20 mouse cellular contexts compared by ENCODE assay signal in genomic region chr11:102265816-102266215, GRCm38 (mm10). TPM values are rescaled to one million over a fixed set of nuclear protein-coding genes. Genes with fewer than 3 reads are reported as not detected.
DNase-seq lines count a peak whose midpoint lies in the region; ATAC-seq and TF ChIP-seq lines count a peak whose summit lies in the region.
"Had no signal": no experiment of that assay in that cellular context is flagged by ENCODE, and none has a peak within 500 bp of the region (broad histone marks: within the 10 kb centered on the region; RNA-seq: fewer than 3 reads in every experiment).

No protein-coding gene starts in this region.

- no peak for ATAC-seq in heart, embryonic 12.5 days (ENCODE audit: insufficient number of reproducible peaks, low FRiP score)
- ATAC-seq in midbrain, embryonic 13.5 days, result no peak
- ATAC-seq in midbrain, embryonic 16.5 days, result no peak
- no peak for ATAC-seq in limb, embryonic 14.5 days (ENCODE audit: low FRiP score, low read depth)
- ATAC-seq: intestine, postnatal 0 days; Patski had no signal

- peaks cover 14% of the 10 kb centered on the region; the same call in 1 of the 2 replicates for H3K4me1 ChIP-seq in heart, embryonic 12.5 days (replicated peaks)
- H3K4me1 ChIP-seq in midbrain, embryonic 13.5 days (replicated peaks), result 0 out of 2 replicates have a peak, but pooled peaks cover 5% of the 10 kb centered on the region
- H3K4me1 ChIP-seq in midbrain, embryonic 16.5 days (ENCODE audit: control insufficient read depth, insufficient read depth, low read length), result no peaks in the 10 kb centered on the region
- H3K4me1 ChIP-seq in limb, embryonic 14.5 days (ENCODE audit: control insufficient read depth, insufficient read depth, low read length), result peaks cover 7% of the 10 kb centered on the region; the same call in 1 of the 2 replicates

- 0 out of 2 replicates have a peak overlapping the region, but pooled peaks have one; percentile 8 for H3K27ac ChIP-seq in heart, embryonic 12.5 days (ENCODE audit: poor library complexity, severe bottlenecking)
- H3K27ac ChIP-seq in midbrain, embryonic 13.5 days, result no peak overlapping the region
- no peak overlapping the region for H3K27ac ChIP-seq in midbrain, embryonic 16.5 days (ENCODE audit: low read length)
- no peak overlapping the region for H3K27ac ChIP-seq in limb, embryonic 14.5 days (replicated peaks; ENCODE audit: low read depth, low read length)
- H3K27ac ChIP-seq: embryonic facial prominence, embryonic 13.5 days; forebrain, embryonic 12.5 days; liver, embryonic 14.5 days had no signal

- no peaks in the 10 kb centered on the region for H3K9me3 ChIP-seq in heart, embryonic 12.5 days (replicated peaks)
- no peaks in the 10 kb centered on the region for H3K9me3 ChIP-seq in midbrain, embryonic 13.5 days
- no peaks in the 10 kb centered on the region for H3K9me3 ChIP-seq in midbrain, embryonic 16.5 days (replicated peaks; ENCODE audit: control insufficient read depth, low read length, poor library complexity, severe bottlenecking)
- H3K9me3 ChIP-seq in limb, embryonic 14.5 days (ENCODE audit: control insufficient read depth, low read length), result no peaks in the 10 kb centered on the region
- H3K9me3 ChIP-seq: embryonic facial prominence, embryonic 13.5 days; forebrain, embryonic 12.5 days had no signal

- no peak for DNase-seq in heart, postnatal 4 days
- peak; percentile 70 for DNase-seq in cerebellum, adult 9-11 months
- no peak for DNase-seq in limb, embryonic 14.5 days (ENCODE audit: low spot score)
- DNase-seq in embryo, embryonic 9.5 days (ENCODE audit: extremely low spot score), result no peak
- DNase-seq in gastrocnemius, postnatal 25 days, result no peak
- DNase-seq: heart, adult 11 months; heart, postnatal 14 days; kidney, postnatal 14 days; layer of hippocampus, adult 9-11 months; lung, postnatal 10 days; thymus, postnatal 36 days had no signal

- peaks cover 29% of the 10 kb centered on the region for H3K36me3 ChIP-seq in heart, embryonic 12.5 days
- peaks cover 8% of the 10 kb centered on the region for H3K36me3 ChIP-seq in midbrain, embryonic 13.5 days
- no peaks in the 10 kb centered on the region for H3K36me3 ChIP-seq in midbrain, embryonic 16.5 days (ENCODE audit: control insufficient read depth, insufficient read depth, low read length)
- H3K36me3 ChIP-seq in limb, embryonic 14.5 days (ENCODE audit: control insufficient read depth, insufficient read depth, low read length), result peaks cover 10% of the 10 kb centered on the region; the same call in 1 of the 2 replicates

- H3K27me3 ChIP-seq in heart, embryonic 12.5 days (replicated peaks), result no peaks in the 10 kb centered on the region
- no peaks in the 10 kb centered on the region for H3K27me3 ChIP-seq in midbrain, embryonic 13.5 days
- no peaks in the 10 kb centered on the region; the same call in 1 of the 2 replicates for H3K27me3 ChIP-seq in midbrain, embryonic 16.5 days (ENCODE audit: control insufficient read depth, insufficient read depth, low read depth, low read length)
- H3K27me3 ChIP-seq in limb, embryonic 14.5 days (ENCODE audit: control insufficient read depth, insufficient read depth, low read length), result no peaks in the 10 kb centered on the region
- H3K27me3 ChIP-seq: embryonic facial prominence, embryonic 13.5 days; Patski had no signal

- no peak overlapping the region for H3K4me3 ChIP-seq in heart, embryonic 12.5 days
- H3K4me3 ChIP-seq in midbrain, embryonic 13.5 days (replicated peaks), result no peak overlapping the region
- H3K4me3 ChIP-seq in midbrain, embryonic 16.5 days (ENCODE audit: low read depth, low read length), result no peak overlapping the region
- no peak overlapping the region for H3K4me3 ChIP-seq in limb, embryonic 14.5 days (replicated peaks; ENCODE audit: low read length)
- H3K4me3 ChIP-seq: embryonic facial prominence, embryonic 13.5 days; forebrain, embryonic 12.5 days had no signal

- TF ChIP-seq POLR2A in limb, embryonic 14.5 days (IDR thresholded peaks at IDR 0.05; ENCODE audit: borderline replicate concordance, extremely low read depth, insufficient read depth, insufficient read length), result no peak

- no peak overlapping the region for H3K4me2 ChIP-seq in heart, embryonic 12.5 days
- no peak overlapping the region for H3K4me2 ChIP-seq in midbrain, embryonic 13.5 days (replicated peaks)
- no peak overlapping the region for H3K4me2 ChIP-seq in midbrain, embryonic 16.5 days (ENCODE audit: low read length)
- no peak overlapping the region for H3K4me2 ChIP-seq in limb, embryonic 14.5 days (replicated peaks; ENCODE audit: low read depth, low read length, severe bottlenecking)
- H3K4me2 ChIP-seq: embryonic facial prominence, embryonic 13.5 days; forebrain, embryonic 12.5 days had no signal

- 64% methylated on average over 14 of the region's 14 CpGs for WGBS in heart, embryonic 12.5 days
- 70% methylated on average over 13 of the region's 14 CpGs for WGBS in midbrain, embryonic 13.5 days
- WGBS in midbrain, embryonic 16.5 days, result 59% methylated on average over 14 of the region's 14 CpGs
- 57% methylated on average over 12 of the region's 14 CpGs for WGBS in limb, embryonic 14.5 days

- H3K9ac ChIP-seq in heart, embryonic 12.5 days, result peak overlapping the region; percentile 14; the same call in 1 of the 2 replicates
- 0 out of 2 replicates have a peak overlapping the region, but pooled peaks have one; percentile 16 for H3K9ac ChIP-seq in midbrain, embryonic 13.5 days (replicated peaks)
- H3K9ac ChIP-seq in midbrain, embryonic 16.5 days (ENCODE audit: low read depth, low read length), result no peak overlapping the region
- 0 out of 2 replicates have a peak overlapping the region, but pooled peaks have one; percentile 6 for H3K9ac ChIP-seq in limb, embryonic 14.5 days (ENCODE audit: low read depth, low read length, severe bottlenecking)
- H3K9ac ChIP-seq: embryonic facial prominence, embryonic 13.5 days; forebrain, embryonic 12.5 days; liver, embryonic 14.5 days had no signal

RNA-seq across cellular contexts. Expression of gene Asb16, which starts 2.7 kb away (rescaled TPM):
- polyA plus RNA-seq in heart, embryonic 12.5 days (2016; fragmentation: Nextera tagmentation; extraction: Ambion mirVana), result 0.06 and 0.13 TPM in 2 replicates
- total RNA-seq in heart, postnatal 4 days (2021), result under 1 TPM; 0.33 to 0.41 TPM
- polyA plus RNA-seq in midbrain, embryonic 13.5 days (2015; fragmentation: Nextera tagmentation; extraction: Ambion mirVana), result not detected in 2 replicates
- 0.07 and 0.10 TPM in 2 replicates for polyA plus RNA-seq in midbrain, embryonic 16.5 days (2015; fragmentation: Nextera tagmentation; extraction: Ambion mirVana)
- 2.2 and 2.8 TPM in 2 replicates for polyA plus RNA-seq in limb, embryonic 14.5 days (2012; rRNA removed)
- 0.25 and 0.48 TPM in 2 replicates for polyA plus RNA-seq in limb, embryonic 14.5 days (2014; fragmentation: Nextera tagmentation; extraction: Ambion mirVana)
- 10 to 100 TPM; 70.0 to 71.3 TPM for total RNA-seq in gastrocnemius, postnatal 25 days (2021)
- total RNA-seq: CH12.LX had no signal
- polyA plus RNA-seq: forebrain, embryonic 12.5 days had no signal

RNA-seq across cellular contexts. Expression of gene BC030867, which starts 17.1 kb away (rescaled TPM):
- polyA plus RNA-seq in heart, embryonic 12.5 days (2016; fragmentation: Nextera tagmentation; extraction: Ambion mirVana), result 14.0 and 14.3 TPM in 2 replicates
- 1 to 10 TPM; 5.3 TPM for total RNA-seq in heart, postnatal 4 days (2021)
- 4.6 and 5.6 TPM in 2 replicates for polyA plus RNA-seq in midbrain, embryonic 13.5 days (2015; fragmentation: Nextera tagmentation; extraction: Ambion mirVana)
- polyA plus RNA-seq in midbrain, embryonic 16.5 days (2015; fragmentation: Nextera tagmentation; extraction: Ambion mirVana), result 1.6 and 1.8 TPM in 2 replicates
- polyA plus RNA-seq in limb, embryonic 14.5 days (2012; rRNA removed), result 14.2 and 15.4 TPM in 2 replicates
- 11.8 and 11.9 TPM in 2 replicates for polyA plus RNA-seq in limb, embryonic 14.5 days (2014; fragmentation: Nextera tagmentation; extraction: Ambion mirVana)
- not detected for total RNA-seq in gastrocnemius, postnatal 25 days (2021)

RNA-seq across cellular contexts. Expression of gene Tmub2, which starts 18.9 kb away (rescaled TPM):
- 35.7 and 38.9 TPM in 2 replicates for polyA plus RNA-seq in heart, embryonic 12.5 days (2016; fragmentation: Nextera tagmentation; extraction: Ambion mirVana)
- total RNA-seq in heart, postnatal 4 days (2021), result 10 to 100 TPM; 26.6 to 27.7 TPM
- 79.0 and 83.4 TPM in 2 replicates for polyA plus RNA-seq in midbrain, embryonic 13.5 days (2015; fragmentation: Nextera tagmentation; extraction: Ambion mirVana)
- polyA plus RNA-seq in midbrain, embryonic 16.5 days (2015; fragmentation: Nextera tagmentation; extraction: Ambion mirVana), result 72.8 and 78.5 TPM in 2 replicates
- polyA plus RNA-seq in limb, embryonic 14.5 days (2012; rRNA removed), result 59.9 and 68.6 TPM in 2 replicates
- polyA plus RNA-seq in limb, embryonic 14.5 days (2014; fragmentation: Nextera tagmentation; extraction: Ambion mirVana), result 52.6 and 53.5 TPM in 2 replicates
- 10 to 100 TPM; 11.5 to 14.6 TPM for total RNA-seq in gastrocnemius, postnatal 25 days (2021)

RNA-seq across cellular contexts. Expression of gene Atxn7l3, which starts 30.6 kb away (rescaled TPM):
- 10.9 and 11.8 TPM in 2 replicates for polyA plus RNA-seq in heart, embryonic 12.5 days (2016; fragmentation: Nextera tagmentation; extraction: Ambion mirVana)
- 10 to 100 TPM; 36.8 to 39.4 TPM for total RNA-seq in heart, postnatal 4 days (2021)
- polyA plus RNA-seq in midbrain, embryonic 13.5 days (2015; fragmentation: Nextera tagmentation; extraction: Ambion mirVana), result 28.4 and 30.1 TPM in 2 replicates
- polyA plus RNA-seq in midbrain, embryonic 16.5 days (2015; fragmentation: Nextera tagmentation; extraction: Ambion mirVana), result 28.3 and 28.9 TPM in 2 replicates
- polyA plus RNA-seq in limb, embryonic 14.5 days (2012; rRNA removed), result 72.1 and 84.0 TPM in 2 replicates
- 21.0 and 23.1 TPM in 2 replicates for polyA plus RNA-seq in limb, embryonic 14.5 days (2014; fragmentation: Nextera tagmentation; extraction: Ambion mirVana)
- total RNA-seq in gastrocnemius, postnatal 25 days (2021), result 10 to 100 TPM; 12.4 to 13.1 TPM

RNA-seq across cellular contexts. Expression of gene Hdac5, which starts 35.9 kb away (rescaled TPM):
- polyA plus RNA-seq in heart, embryonic 12.5 days (2016; fragmentation: Nextera tagmentation; extraction: Ambion mirVana), result 92.2 and 95.9 TPM in 2 replicates
- 10 to 100 TPM; 90.7 to 91.4 TPM for total RNA-seq in heart, postnatal 4 days (2021)
- 80.5 and 106 TPM in 2 replicates for polyA plus RNA-seq in midbrain, embryonic 13.5 days (2015; fragmentation: Nextera tagmentation; extraction: Ambion mirVana)
- 74.4 and 76.3 TPM in 2 replicates for polyA plus RNA-seq in midbrain, embryonic 16.5 days (2015; fragmentation: Nextera tagmentation; extraction: Ambion mirVana)
- 86.2 and 149 TPM in 2 replicates for polyA plus RNA-seq in limb, embryonic 14.5 days (2012; rRNA removed)
- 46.7 and 57.4 TPM in 2 replicates for polyA plus RNA-seq in limb, embryonic 14.5 days (2014; fragmentation: Nextera tagmentation; extraction: Ambion mirVana)
- total RNA-seq in gastrocnemius, postnatal 25 days (2021), result 10 to 100 TPM; 61.8 to 63.6 TPM
